ENCODE assay signal across 7 mouse cellular contexts in genomic region chr13:71963356-71964351, GRCm38 (mm10). TPM values are rescaled to one million over a fixed set of nuclear protein-coding genes. Genes with fewer than 3 reads are reported as not detected.
DNase-seq lines count a peak whose midpoint lies in the region; ATAC-seq and TF ChIP-seq lines count a peak whose summit lies in the region.

TSS of gene Irx1 (minus strand) at chr13:71963723.

- WGBS in hindbrain, embryonic 13.5 days: under 1% methylated on average over 73 of the region's 100 CpGs
- WGBS in liver, embryonic 13.5 days (ENCODE audit: insufficient replicate concordance): 1% methylated on average over 100 of the region's 100 CpGs
- under 1% methylated on average over 78 of the region's 100 CpGs for WGBS in neural tube, embryonic 14.5 days

- peak within 1 kb of the TSS; percentile 90 for H3K9ac ChIP-seq in hindbrain, embryonic 13.5 days
- no peak within 1 kb of the TSS for H3K9ac ChIP-seq in liver, embryonic 13.5 days
- peak within 1 kb of the TSS; percentile 58 for H3K9ac ChIP-seq in neural tube, embryonic 14.5 days (replicated peaks; ENCODE audit: low read depth, low read length)

- peak; percentile 70 for ATAC-seq in Patski
- ATAC-seq in hindbrain, embryonic 13.5 days (ENCODE audit: low FRiP score): peak; percentile 69
- no peak for ATAC-seq in liver, embryonic 13.5 days (ENCODE audit: low read depth)
- ATAC-seq in neural tube, embryonic 14.5 days (ENCODE audit: low read depth): peak; percentile 59

- DNase-seq in Patski (ENCODE audit: low read depth, low spot score): no peak
- peak; percentile 87 for DNase-seq in embryo, embryonic 11 days
- no peak for DNase-seq in liver, embryonic 13.5 days
- no peak for DNase-seq in right cerebral cortex, adult 2 months (ENCODE audit: low spot score in 2 of 2)
- DNase-seq in left cerebral cortex, postnatal 36 days (ENCODE audit: low spot score in 2 of 2): no peak

- intact Hi-C loops in left cerebral cortex, postnatal 36 days (cut with DNase I): loop anchor here (5.0 kb wide), 3 partner anchors 334 to 1299 kb away; partner anchors contain the start of gene Irx4

- CTCF ChIA-PET in Patski (lab: Charles Lee): interaction anchor here (0.8 kb wide), 1 partner anchor 8 kb away, joined by 3 read pairs; no protein-coding TSS in a partner anchor

- H3K4me2 ChIP-seq in hindbrain, embryonic 13.5 days: peak within 1 kb of the TSS; percentile 69
- peak within 1 kb of the TSS; percentile 48 for H3K4me2 ChIP-seq in liver, embryonic 13.5 days
- H3K4me2 ChIP-seq in neural tube, embryonic 14.5 days (ENCODE audit: low read depth, low read length): peak within 1 kb of the TSS; percentile 67

- H3K9me3 ChIP-seq in hindbrain, embryonic 13.5 days: no peaks in the 10 kb centered on the region
- H3K9me3 ChIP-seq in liver, embryonic 13.5 days (replicated peaks): no peaks in the 10 kb centered on the region
- H3K9me3 ChIP-seq in neural tube, embryonic 14.5 days (ENCODE audit: control insufficient read depth, low read length): no peaks in the 10 kb centered on the region

- no peaks in the 10 kb centered on the region for H3K36me3 ChIP-seq in hindbrain, embryonic 13.5 days
- H3K36me3 ChIP-seq in liver, embryonic 13.5 days: no peaks in the 10 kb centered on the region
- H3K36me3 ChIP-seq in neural tube, embryonic 14.5 days (ENCODE audit: control insufficient read depth, insufficient read depth, low read length): no peaks in the 10 kb centered on the region

- peaks cover 55% of the 10 kb centered on the region for H3K4me1 ChIP-seq in hindbrain, embryonic 13.5 days (replicated peaks)
- no peaks in the 10 kb centered on the region for H3K4me1 ChIP-seq in liver, embryonic 13.5 days (replicated peaks)
- H3K4me1 ChIP-seq in neural tube, embryonic 14.5 days (ENCODE audit: control insufficient read depth, insufficient read depth, low read length): peaks cover 25% of the 10 kb centered on the region

- no peak for TF ChIP-seq CTCF in Patski (IDR thresholded peaks at IDR 0.05)

- H3K4me3 ChIP-seq in hindbrain, embryonic 13.5 days: peak within 1 kb of the TSS; percentile 62
- peak within 1 kb of the TSS; percentile 40 for H3K4me3 ChIP-seq in liver, embryonic 13.5 days (replicated peaks)
- H3K4me3 ChIP-seq in neural tube, embryonic 14.5 days (ENCODE audit: low read depth, low read length): peak within 1 kb of the TSS; percentile 39

- no peaks in the 10 kb centered on the region for H3K27me3 ChIP-seq in Patski
- H3K27me3 ChIP-seq in hindbrain, embryonic 13.5 days: peaks cover 83% of the 10 kb centered on the region
- peaks cover 100% of the 10 kb centered on the region for H3K27me3 ChIP-seq in liver, embryonic 13.5 days
- peaks cover 64% of the 10 kb centered on the region for H3K27me3 ChIP-seq in neural tube, embryonic 14.5 days (ENCODE audit: control insufficient read depth, insufficient read depth, low read length)

- in situ Hi-C loops in Patski (cut with MboI; ENCODE audit: low pct_unique_long_range_greater_than_20kb): loop anchor here (5.0 to 25.0 kb wide), 4 partner anchors 234 to 1301 kb away; partner anchors contain the start of gene Irx2

- POLR2A ChIA-PET in Patski (lab: Charles Lee): interaction anchor here (0.6 to 6.0 kb wide), 3 partner anchors 38 to 667 kb away, joined by 4 to 74 read pairs (median 5); partner anchors contain the start of gene Irx2

- H3K27ac ChIP-seq in hindbrain, embryonic 13.5 days: peak within 1 kb of the TSS; percentile 90
- H3K27ac ChIP-seq in liver, embryonic 13.5 days: no peak within 1 kb of the TSS
- peak within 1 kb of the TSS; percentile 62 for H3K27ac ChIP-seq in neural tube, embryonic 14.5 days (ENCODE audit: low read depth, low read length)

RNA-seq across cellular contexts. Expression of gene Irx1, which starts in this region (rescaled TPM):
- polyA plus RNA-seq in Patski (2021): 58.2 TPM
- 8.3 and 8.7 TPM in 2 replicates for polyA plus RNA-seq in hindbrain, embryonic 13.5 days (2015; fragmentation: Nextera tagmentation; extraction: Ambion mirVana)
- polyA plus RNA-seq in liver, embryonic 13.5 days (2015; fragmentation: Nextera tagmentation; extraction: Ambion mirVana): not detected in 2 replicates
- polyA plus RNA-seq in neural tube, embryonic 14.5 days (2014; fragmentation: Nextera tagmentation; extraction: Ambion mirVana): 1.3 and 2.0 TPM in 2 replicates
- total RNA-seq in left cerebral cortex, postnatal 36 days (2021): under 1 TPM; 0.52 to 0.95 TPM
